Mouse (Mus musculus) liver, embryonic 12.5 days (tissue): ENCODE results near the gene 1110032A03Rik. TPM values are rescaled to one million over a fixed set of nuclear protein-coding genes. Genes with fewer than 3 reads are reported as not detected.

Experiments
- ATAC-seq: fragments of 200-750 bp; cut with Nextera tagmentation; 2 replicates; pipeline ENCODE4 v1.8.0; 2017; ENCODE audit warnings: moderate number of reproducible peaks, mild to moderate bottlenecking, moderate library complexity
- H3K27ac ChIP-seq: fragments of 300-500 bp; sonication (generic); 2 replicates; pipeline ENCODE4 v1.5.1; 2016; ENCODE audit warnings: mild to moderate bottlenecking
- H3K27me3 ChIP-seq: fragments of 300-500 bp; sonication (generic); replicated peaks from 2 replicates; pipeline ENCODE4 v1.6.1; 2016; ENCODE audit warnings: mild to moderate bottlenecking, moderate library complexity
- H3K36me3 ChIP-seq: fragments of 300-500 bp; sonication (generic); 2 replicates; pipeline ENCODE4 v1.6.1; 2016; ENCODE audit warnings: mild to moderate bottlenecking, moderate library complexity
- H3K4me1 ChIP-seq: fragments of 300-500 bp; sonication (generic); 2 replicates; pipeline ENCODE4 v1.6.1; 2016
- H3K4me2 ChIP-seq: fragments of 300-500 bp; sonication (generic); 2 replicates; pipeline ENCODE4 v1.6.1; 2016; ENCODE audit warnings: mild to moderate bottlenecking, moderate library complexity
- H3K4me3 ChIP-seq: fragments of 300-500 bp; sonication (generic); 2 replicates; pipeline ENCODE4 v1.5.1; 2016; ENCODE audit warnings: mild to moderate bottlenecking, moderate library complexity
- H3K9ac ChIP-seq: fragments of 300-500 bp; sonication (generic); 2 replicates; pipeline ENCODE4 v1.6.1; 2016; ENCODE audit warnings: mild to moderate bottlenecking, moderate library complexity
- H3K9me3 ChIP-seq: fragments of 300-500 bp; sonication (generic); replicated peaks from 2 replicates; pipeline ENCODE4 v1.6.1; 2016; ENCODE audit warnings: mild to moderate bottlenecking, moderate library complexity
- WGBS: fragments of 180-500 bp; shearing (Covaris S2); methylation state at CpG from one replicate; pipeline ENCODE4 v1.1.7; 2016; ENCODE audit not compliant: insufficient replicate concordance; 5-methylcytosine and 5-hydroxymethylcytosine counted together
- polyA plus RNA-seq: library from polyadenylated mRNA; unstranded; fragments of >200 nt; fragmentation: Nextera tagmentation; extraction: Ambion mirVana; gene quantifications from 2 replicates; pipeline ENCODE4 v1.2.1, GENCODE M21; 2016

The 1110032A03Rik gene
- polyA plus RNA-seq = 14.5 and 15.1 TPM in 2 replicates

GRCm38 (mm10) chr9:50774991-50775612 lies at the start of gene 1110032A03Rik, which contains the start of gene Alg9:
Gene 1110032A03Rik (minus strand): TSS chr9:50775520.
Gene Alg9 (plus strand): TSS chr9:50775019.
- H3K4me2 ChIP-seq = peak within 1 kb of the TSS; percentile 99
- H3K4me1 ChIP-seq = peaks cover 41% of the 10 kb centered on the region
- H3K4me3 ChIP-seq = peak within 1 kb of the TSS; percentile 90

GRCm38 (mm10) chr9:50823779-50824453 lies 48.6 kb upstream of the 1110032A03Rik start:
- Histone ChIP-seq H3K4me2 (peak overlapping the region; percentile 60), H3K9ac (peak overlapping the region; percentile 64), H3K27ac (peak overlapping the region; percentile 94), H3K9me3 (no peaks in the 10 kb centered on the region), H3K4me3 (peak overlapping the region; percentile 26; the same call in 1 of the 2 replicates), H3K4me1 (peaks cover 57% of the 10 kb centered on the region), H3K36me3 (peaks cover 41% of the 10 kb centered on the region), H3K27me3 (no peaks in the 10 kb centered on the region)
- WGBS = 37% methylated on average over 11 of the region's 11 CpGs
- peak; percentile 100 for ATAC-seq

More at GRCm38 (mm10) chr9:50774991-50775612, at the start of gene 1110032A03Rik, which contains the start of gene Alg9:
- peak; percentile 73 for ATAC-seq
- under 1% methylated on average over 51 of the region's 51 CpGs for WGBS
- no peaks in the 10 kb centered on the region for H3K9me3 ChIP-seq
- H3K27ac ChIP-seq = peak within 1 kb of the TSS; percentile 81
- H3K36me3 ChIP-seq = peaks cover 47% of the 10 kb centered on the region
- no peaks in the 10 kb centered on the region for H3K27me3 ChIP-seq
- peak within 1 kb of the TSS; percentile 95 for H3K9ac ChIP-seq

GRCm38 (mm10) chr9:50822216-50822615 lies 46.9 kb upstream of the 1110032A03Rik start:
- ATAC-seq = no peak
- Histone ChIP-seq H3K9ac (no peak overlapping the region), H3K27ac (peak overlapping the region; percentile 94; the same call in 1 of the 2 replicates), H3K9me3 (no peaks in the 10 kb centered on the region), H3K36me3 (peaks cover 45% of the 10 kb centered on the region), H3K4me3 (no peak overlapping the region), H3K27me3 (no peaks in the 10 kb centered on the region), H3K4me1 (peaks cover 72% of the 10 kb centered on the region), H3K4me2 (no peak overlapping the region)
- 88% methylated on average over 5 of the region's 5 CpGs for WGBS

GRCm38 (mm10) chr9:50821651-50822050 lies 46.3 kb upstream of the 1110032A03Rik start:
- no peak for ATAC-seq
- Histone ChIP-seq H3K27ac (peak overlapping the region; percentile 94; the same call in 1 of the 2 replicates), H3K9me3 (0 out of 2 replicates have a peak, but pooled peaks cover 4% of the 10 kb centered on the region), H3K27me3 (no peaks in the 10 kb centered on the region), H3K4me2 (no peak overlapping the region), H3K4me3 (no peak overlapping the region), H3K36me3 (peaks cover 51% of the 10 kb centered on the region), H3K4me1 (peaks cover 78% of the 10 kb centered on the region), H3K9ac (no peak overlapping the region)
- 89% methylated on average over 6 of the region's 6 CpGs for whole genome bisulfite sequencing

GRCm38 (mm10) chr9:50819716-50820115 lies 44.4 kb upstream of the 1110032A03Rik start:
- H3K9me3 ChIP-seq = 0 out of 2 replicates have a peak, but pooled peaks cover 7% of the 10 kb centered on the region
- H3K4me2 ChIP-seq = no peak overlapping the region
- H3K27ac ChIP-seq = peak overlapping the region; percentile 10; the same call in 1 of the 2 replicates
- H3K36me3 ChIP-seq = peaks cover 62% of the 10 kb centered on the region
- ATAC-seq = no peak
- no peak overlapping the region for H3K4me3 ChIP-seq
- H3K9ac ChIP-seq = no peak overlapping the region
- 80% methylated on average over 6 of the region's 6 CpGs for WGBS
- H3K4me1 ChIP-seq = peaks cover 76% of the 10 kb centered on the region
- no peaks in the 10 kb centered on the region for H3K27me3 ChIP-seq

GRCm38 (mm10) chr9:50818050-50818449 lies 42.7 kb upstream of the 1110032A03Rik start:
- H3K9me3 ChIP-seq = 0 out of 2 replicates have a peak, but pooled peaks cover 7% of the 10 kb centered on the region
- peak overlapping the region; percentile 11; the same call in 1 of the 2 replicates for H3K27ac ChIP-seq
- H3K36me3 ChIP-seq = peaks cover 70% of the 10 kb centered on the region
- no peak overlapping the region for H3K4me3 ChIP-seq
- no peak for ATAC-seq
- H3K27me3 ChIP-seq = no peaks in the 10 kb centered on the region
- H3K9ac ChIP-seq = no peak overlapping the region
- no peak overlapping the region for H3K4me2 ChIP-seq
- WGBS = 73% methylated on average over 6 of the region's 6 CpGs
- peaks cover 72% of the 10 kb centered on the region for H3K4me1 ChIP-seq

- H3K4me3 ChIP-seq = no peak overlapping the region
- H3K27me3 ChIP-seq = no peaks in the 10 kb centered on the region
- peak overlapping the region; percentile 76 for H3K27ac ChIP-seq
- H3K4me2 ChIP-seq = no peak overlapping the region
- WGBS = 55% methylated on average over 1 of the region's 1 CpGs
- H3K4me1 ChIP-seq = peaks cover 72% of the 10 kb centered on the region
- ATAC-seq = peak; percentile 89
- peaks cover 62% of the 10 kb centered on the region for H3K36me3 ChIP-seq
- no peak overlapping the region for H3K9ac ChIP-seq
- 0 out of 2 replicates have a peak, but pooled peaks cover 7% of the 10 kb centered on the region for H3K9me3 ChIP-seq
Measured at GRCm38 (mm10) chr9:50816512-50816911, 41.2 kb upstream of the 1110032A03Rik start.

GRCm38 (mm10) chr9:50815666-50816065 lies 40.3 kb upstream of the 1110032A03Rik start:
- Histone ChIP-seq H3K27me3 (no peaks in the 10 kb centered on the region), H3K4me3 (no peak overlapping the region), H3K9me3 (0 out of 2 replicates have a peak, but pooled peaks cover 7% of the 10 kb centered on the region), H3K27ac (peak overlapping the region; percentile 76), H3K4me2 (no peak overlapping the region), H3K36me3 (peaks cover 62% of the 10 kb centered on the region), H3K4me1 (peaks cover 72% of the 10 kb centered on the region), H3K9ac (no peak overlapping the region)
- WGBS = 92% methylated on average over 4 of the region's 4 CpGs
- ATAC-seq = no peak

- peaks cover 88% of the 10 kb centered on the region for H3K4me1 ChIP-seq
- 55% methylated on average over 5 of the region's 5 CpGs for WGBS
- H3K27ac ChIP-seq = peak overlapping the region; percentile 93
Measured at GRCm38 (mm10) chr9:50813796-50814195, 38.5 kb upstream of the 1110032A03Rik start.

GRCm38 (mm10) chr9:50811746-50812145 lies 36.4 kb upstream of the 1110032A03Rik start:
- Histone ChIP-seq H3K36me3 (peaks cover 64% of the 10 kb centered on the region), H3K4me3 (no peak overlapping the region), H3K9me3 (0 out of 2 replicates have a peak, but pooled peaks cover 3% of the 10 kb centered on the region), H3K4me2 (peak overlapping the region; percentile 48), H3K4me1 (peaks cover 84% of the 10 kb centered on the region), H3K27ac (peak overlapping the region; percentile 93), H3K27me3 (no peaks in the 10 kb centered on the region), H3K9ac (peak overlapping the region; percentile 43; the same call in 1 of the 2 replicates)
- peak; percentile 60 for ATAC-seq
- WGBS = 29% methylated on average over 2 of the region's 2 CpGs

More at GRCm38 (mm10) chr9:50813796-50814195, 38.5 kb upstream of the 1110032A03Rik start:
- H3K27me3 ChIP-seq = no peaks in the 10 kb centered on the region
- peaks cover 68% of the 10 kb centered on the region for H3K36me3 ChIP-seq
- H3K9me3 ChIP-seq = 0 out of 2 replicates have a peak, but pooled peaks cover 7% of the 10 kb centered on the region
- no peak overlapping the region for H3K4me3 ChIP-seq
- no peak overlapping the region for H3K9ac ChIP-seq
- H3K4me2 ChIP-seq = peak overlapping the region; percentile 16
- peak; percentile 76 for ATAC-seq

- peak; percentile 93 for ATAC-seq
- H3K4me3 ChIP-seq = no peak overlapping the region
Measured at GRCm38 (mm10) chr9:50811187-50811586, 35.9 kb upstream of the 1110032A03Rik start.

More at GRCm38 (mm10) chr9:50811187-50811586, 35.9 kb upstream of the 1110032A03Rik start:
- H3K4me2 ChIP-seq = peak overlapping the region; percentile 48
- 0 out of 2 replicates have a peak overlapping the region, but pooled peaks have one; percentile 43 for H3K9ac ChIP-seq
- H3K9me3 ChIP-seq = no peaks in the 10 kb centered on the region
- peak overlapping the region; percentile 93 for H3K27ac ChIP-seq
- H3K4me1 ChIP-seq = peaks cover 78% of the 10 kb centered on the region
- 31% methylated on average over 7 of the region's 7 CpGs for WGBS
- no peaks in the 10 kb centered on the region for H3K27me3 ChIP-seq
- H3K36me3 ChIP-seq = peaks cover 64% of the 10 kb centered on the region
